Mouse (Mus musculus) midbrain, embryonic 12.5 days (tissue): ENCODE measurements around the gene Hyal3. TPM values are rescaled to one million over a fixed set of nuclear protein-coding genes. Genes with fewer than 3 reads are reported as not detected.
A peak's percentile ranks its signal among the peaks of the same experiment; 100 is the strongest.

Experiments
- ATAC-seq: fragments of 200-750 bp; cut with Nextera tagmentation; 2 replicates; pipeline ENCODE4 v1.8.0; 2017; ENCODE audit warnings: low read depth, moderate TSS enrichment, moderate library complexity; ENCODE audit not compliant: low FRiP score
- H3K27ac ChIP-seq: fragments of 300-500 bp; sonication (generic); replicated peaks from 2 replicates; pipeline ENCODE4 v1.5.1; 2016; ENCODE audit warnings: mild to moderate bottlenecking
- H3K27me3 ChIP-seq: fragments of 300-500 bp; sonication (generic); 2 replicates; pipeline ENCODE4 v1.6.1; 2016; ENCODE audit warnings: mild to moderate bottlenecking
- H3K36me3 ChIP-seq: fragments of 300-500 bp; sonication (generic); 2 replicates; pipeline ENCODE4 v1.6.1; 2016
- H3K4me1 ChIP-seq: fragments of 300-500 bp; sonication (generic); 2 replicates; pipeline ENCODE4 v1.6.1; 2016
- H3K4me2 ChIP-seq: fragments of 300-500 bp; sonication (generic); replicated peaks from 2 replicates; pipeline ENCODE4 v1.6.1; 2016; ENCODE audit warnings: mild to moderate bottlenecking, moderate library complexity
- H3K4me3 ChIP-seq: fragments of 300-500 bp; sonication (generic); 2 replicates; pipeline ENCODE4 v1.5.1; 2016; ENCODE audit warnings: mild to moderate bottlenecking
- H3K9ac ChIP-seq: fragments of 300-500 bp; sonication (generic); replicated peaks from 2 replicates; pipeline ENCODE4 v1.6.1; 2016; ENCODE audit warnings: mild to moderate bottlenecking, moderate library complexity
- H3K9me3 ChIP-seq: fragments of 300-500 bp; sonication (generic); 2 replicates; pipeline ENCODE4 v1.6.1; 2016; ENCODE audit warnings: mild to moderate bottlenecking
- WGBS: fragments of 180-500 bp; shearing (Covaris S2); methylation state at CpG from one replicate; pipeline ENCODE4 v1.1.7; 2016; 5-methylcytosine and 5-hydroxymethylcytosine counted together
- polyA plus RNA-seq: library from polyadenylated mRNA; unstranded; fragments of >200 nt; fragmentation: Nextera tagmentation; extraction: Ambion mirVana; gene quantifications from 2 replicates; pipeline ENCODE4 v1.2.1, GENCODE M21; 2016

The Hyal3 gene
- polyA plus RNA-seq, 1 experiment from 2014 or later: 1.1 TPM

GRCm38 (mm10) chr9:107602068-107602648, 21.5 kb downstream of the Hyal3 start:
- 0 out of 2 replicates have a peak, but pooled peaks cover 13% of the 10 kb centered on the region for H3K27me3 ChIP-seq
- no peaks in the 10 kb centered on the region for H3K36me3 ChIP-seq
- H3K4me1 ChIP-seq: peaks cover 33% of the 10 kb centered on the region
- no peaks in the 10 kb centered on the region for H3K9me3 ChIP-seq
- 0 out of 2 replicates have a peak overlapping the region, but pooled peaks have one; percentile 4 for H3K27ac ChIP-seq
- H3K9ac ChIP-seq: no peak overlapping the region; the same call in 1 of the 2 replicates
- peak; percentile 53 for ATAC-seq
- WGBS: 18% methylated on average over 10 of the region's 10 CpGs
- H3K4me3 ChIP-seq: no peak overlapping the region
- no peak overlapping the region for H3K4me2 ChIP-seq

GRCm38 (mm10) chr9:107603251-107603650, 22.6 kb downstream of the Hyal3 start:
- H3K4me3 ChIP-seq: no peak overlapping the region
- no peak for ATAC-seq
- no peak overlapping the region for H3K4me2 ChIP-seq
- H3K9me3 ChIP-seq: no peaks in the 10 kb centered on the region
- 86% methylated on average over 6 of the region's 6 CpGs for WGBS
- no peak overlapping the region for H3K9ac ChIP-seq
- 0 out of 2 replicates have a peak, but pooled peaks cover 13% of the 10 kb centered on the region for H3K27me3 ChIP-seq
- peaks cover 44% of the 10 kb centered on the region for H3K4me1 ChIP-seq
- H3K27ac ChIP-seq: no peak overlapping the region
- no peaks in the 10 kb centered on the region for H3K36me3 ChIP-seq

- Histone ChIP-seq H3K9ac (peak overlapping the region; percentile 37; the same call in 1 of the 2 replicates), H3K9me3 (no peaks in the 10 kb centered on the region), H3K4me1 (peaks cover 59% of the 10 kb centered on the region), H3K36me3 (no peaks in the 10 kb centered on the region), H3K27ac (peak overlapping the region; percentile 15; the same call in 1 of the 2 replicates), H3K27me3 (0 out of 2 replicates have a peak, but pooled peaks cover 13% of the 10 kb centered on the region), H3K4me3 (no peak overlapping the region), H3K4me2 (peak overlapping the region; percentile 22)
- WGBS: 34% methylated on average over 23 of the region's 23 CpGs
- ATAC-seq: no peak
These were observed 24.5 kb downstream of the Hyal3 start for GRCm38 (mm10) chr9:107605041-107605661.

- ATAC-seq: no peak
- Histone ChIP-seq H3K9me3 (no peaks in the 10 kb centered on the region), H3K4me3 (no peak overlapping the region), H3K27me3 (0 out of 2 replicates have a peak, but pooled peaks cover 13% of the 10 kb centered on the region), H3K4me1 (peaks cover 64% of the 10 kb centered on the region), H3K4me2 (no peak overlapping the region), H3K36me3 (no peaks in the 10 kb centered on the region), H3K9ac (0 out of 2 replicates have a peak overlapping the region, but pooled peaks have one; percentile 17), H3K27ac (no peak overlapping the region)
- 15% methylated on average over 9 of the region's 9 CpGs for WGBS
These were observed 26.0 kb downstream of the Hyal3 start for GRCm38 (mm10) chr9:107606591-107606990.

GRCm38 (mm10) chr9:107607036-107607435, 26.4 kb downstream of the Hyal3 start:
- H3K36me3 ChIP-seq: no peaks in the 10 kb centered on the region
- H3K4me2 ChIP-seq: no peak overlapping the region
- ATAC-seq: no peak
- 0 out of 2 replicates have a peak, but pooled peaks cover 13% of the 10 kb centered on the region for H3K27me3 ChIP-seq
- H3K27ac ChIP-seq: no peak overlapping the region
- peaks cover 68% of the 10 kb centered on the region for H3K4me1 ChIP-seq
- no peaks in the 10 kb centered on the region for H3K9me3 ChIP-seq
- 71% methylated on average over 2 of the region's 2 CpGs for WGBS
- 0 out of 2 replicates have a peak overlapping the region, but pooled peaks have one; percentile 17 for H3K9ac ChIP-seq
- no peak overlapping the region for H3K4me3 ChIP-seq

- Histone ChIP-seq H3K9ac (no peak overlapping the region), H3K27me3 (0 out of 2 replicates have a peak, but pooled peaks cover 13% of the 10 kb centered on the region), H3K27ac (no peak overlapping the region), H3K9me3 (no peaks in the 10 kb centered on the region), H3K4me2 (no peak overlapping the region), H3K4me3 (no peak overlapping the region), H3K36me3 (no peaks in the 10 kb centered on the region), H3K4me1 (peaks cover 70% of the 10 kb centered on the region)
- 62% methylated on average over 9 of the region's 9 CpGs for WGBS
- no peak for ATAC-seq
These were observed 27.1 kb downstream of the Hyal3 start for GRCm38 (mm10) chr9:107607653-107608245.

GRCm38 (mm10) chr9:107608741-107609432, 28.3 kb downstream of the Hyal3 start, which contains the start of gene Sema3b:
Sema3b (minus strand) TSS chr9:107609229.
- H3K4me3 ChIP-seq: no peak within 1 kb of the TSS
- ATAC-seq: no peak
- 0 out of 2 replicates have a peak, but pooled peaks cover 7% of the 10 kb centered on the region for H3K27me3 ChIP-seq
- H3K9ac ChIP-seq: no peak within 1 kb of the TSS
- WGBS: 45% methylated on average over 12 of the region's 12 CpGs
- peaks cover 3% of the 10 kb centered on the region; the same call in 1 of the 2 replicates for H3K36me3 ChIP-seq
- H3K27ac ChIP-seq: 0 out of 2 replicates have a peak within 1 kb of the TSS, but pooled peaks have one; percentile 11
- H3K9me3 ChIP-seq: no peaks in the 10 kb centered on the region
- H3K4me1 ChIP-seq: peaks cover 72% of the 10 kb centered on the region
- no peak within 1 kb of the TSS for H3K4me2 ChIP-seq

- Histone ChIP-seq H3K9me3 (no peaks in the 10 kb centered on the region), H3K4me2 (no peak overlapping the region), H3K4me1 (peaks cover 69% of the 10 kb centered on the region), H3K9ac (no peak overlapping the region), H3K27ac (0 out of 2 replicates have a peak overlapping the region, but pooled peaks have one; percentile 11), H3K36me3 (peaks cover 9% of the 10 kb centered on the region), H3K27me3 (0 out of 2 replicates have a peak, but pooled peaks cover 7% of the 10 kb centered on the region), H3K4me3 (no peak overlapping the region)
- ATAC-seq: no peak
- WGBS: 65% methylated on average over 4 of the region's 4 CpGs
These were observed 28.8 kb downstream of the Hyal3 start for GRCm38 (mm10) chr9:107609433-107609830.

- H3K36me3 ChIP-seq: peaks cover 31% of the 10 kb centered on the region
- H3K9ac ChIP-seq: peak overlapping the region; percentile 72
- peak overlapping the region; percentile 98 for H3K27ac ChIP-seq
- peaks cover 63% of the 10 kb centered on the region for H3K4me1 ChIP-seq
- H3K4me2 ChIP-seq: peak overlapping the region; percentile 63
- H3K27me3 ChIP-seq: 0 out of 2 replicates have a peak, but pooled peaks cover 4% of the 10 kb centered on the region
- ATAC-seq: no peak
- peak overlapping the region; percentile 34; the same call in 1 of the 2 replicates for H3K4me3 ChIP-seq
- WGBS: 77% methylated on average over 6 of the region's 6 CpGs
- no peaks in the 10 kb centered on the region for H3K9me3 ChIP-seq
These were observed 31.0 kb downstream of the Hyal3 start for GRCm38 (mm10) chr9:107611456-107612190.

- 2% methylated on average over 42 of the region's 48 CpGs for WGBS
- Histone ChIP-seq H3K27me3 (no peaks in the 10 kb centered on the region), H3K9me3 (no peaks in the 10 kb centered on the region), H3K36me3 (peaks cover 36% of the 10 kb centered on the region), H3K4me1 (peaks cover 56% of the 10 kb centered on the region), H3K4me2 (peak overlapping the region; percentile 63), H3K9ac (peak overlapping the region; percentile 72), H3K27ac (peak overlapping the region; percentile 98), H3K4me3 (peak overlapping the region; percentile 34)
- ATAC-seq: peak; percentile 91
These were observed 31.8 kb downstream of the Hyal3 start for GRCm38 (mm10) chr9:107612191-107612944.
